Mouse (Mus musculus): ENCODE data around the gene Lsamp.

Gene Lsamp

DNA sequence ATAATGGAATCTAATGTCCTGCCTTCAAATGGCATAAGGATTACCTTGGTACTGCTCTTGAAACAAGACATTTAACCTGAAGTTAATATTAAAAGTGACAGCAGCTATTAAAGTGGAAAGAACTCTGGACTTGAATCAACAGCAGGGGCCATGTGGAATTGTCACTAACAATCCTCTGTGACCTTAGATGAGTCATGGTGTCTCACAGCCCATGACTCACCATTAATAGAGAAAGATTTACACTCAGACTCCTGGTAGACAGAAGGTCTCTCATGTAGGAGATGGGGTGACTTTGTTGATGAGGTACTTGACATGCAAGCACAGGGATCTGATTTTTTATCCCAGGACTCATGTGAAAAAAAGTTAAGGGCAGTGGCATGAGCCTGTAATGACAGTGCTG lies 701.4 kb downstream of the Lsamp start:
- DNase-seq (ENCODE audit: low spot score), result no peak

- DNase-seq (ENCODE audit: low spot score), result no peak
Measured at GRCm38 (mm10) chr16:40692292-40692691, 708.1 kb downstream of the Lsamp start.

DNA sequence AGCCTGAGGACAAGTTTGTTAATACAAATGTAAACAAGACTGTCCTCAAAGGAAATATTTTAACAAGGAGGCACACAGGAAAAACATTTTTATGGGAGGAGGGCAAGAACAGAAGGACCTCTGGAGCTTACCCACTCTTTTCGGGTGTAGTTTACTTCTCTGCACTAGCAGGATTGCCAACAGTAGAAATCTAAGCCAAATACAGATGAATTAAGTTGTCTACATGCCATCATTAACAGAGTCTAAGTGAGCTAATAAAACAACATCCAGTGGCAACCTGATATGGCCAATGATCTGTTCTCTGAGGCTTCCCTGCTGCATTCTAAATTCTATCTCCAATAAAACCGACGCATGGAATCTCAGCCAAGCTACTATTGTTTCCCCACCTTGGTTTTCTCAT lies 713.1 kb downstream of the Lsamp start:
- DNase-seq (ENCODE audit: low spot score), result no peak

DNA sequence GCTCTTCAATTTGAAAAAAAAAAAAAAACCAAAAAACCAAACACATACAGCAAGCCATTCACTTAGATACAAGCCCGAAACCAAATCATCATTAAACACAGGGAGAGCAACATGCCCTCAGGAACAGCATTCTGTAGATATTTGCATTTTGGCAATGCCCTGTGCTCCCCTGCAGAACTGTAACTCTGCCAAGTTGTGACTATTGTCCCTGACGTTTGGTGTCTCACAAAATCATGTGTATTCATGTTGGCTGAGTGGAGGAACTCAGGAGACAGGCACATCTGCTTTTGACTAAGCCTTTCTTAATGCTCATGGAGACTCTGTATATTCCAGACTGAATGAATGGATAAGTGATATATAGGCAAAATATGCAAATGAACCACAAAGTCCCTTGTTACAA lies 724.4 kb downstream of the Lsamp start:
- DNase-seq (ENCODE audit: low spot score), result no peak

DNA sequence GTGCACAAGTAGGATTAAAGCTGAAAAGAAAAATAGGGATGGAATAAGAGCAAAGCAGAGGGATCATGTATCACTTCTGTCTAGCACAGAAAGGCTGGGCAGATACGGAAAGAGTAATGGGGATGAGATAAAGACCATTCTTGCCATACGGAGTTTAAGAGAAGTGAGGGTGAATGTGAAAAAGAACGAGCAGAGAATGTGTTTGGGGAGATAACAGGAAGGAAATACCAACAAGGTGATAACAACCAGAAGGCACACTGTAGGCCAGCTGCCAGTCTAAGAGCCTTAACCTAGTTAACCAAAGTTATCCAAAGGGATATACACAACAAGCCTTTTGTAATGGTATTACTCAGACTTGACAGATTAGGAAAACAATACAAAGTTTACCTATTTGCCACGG lies 725.4 kb downstream of the Lsamp start:
- no peak for DNase-seq (ENCODE audit: low spot score)

- no peak for DNase-seq (ENCODE audit: low spot score)
Measured at GRCm38 (mm10) chr16:40710068-40710467, 725.9 kb downstream of the Lsamp start.

DNA sequence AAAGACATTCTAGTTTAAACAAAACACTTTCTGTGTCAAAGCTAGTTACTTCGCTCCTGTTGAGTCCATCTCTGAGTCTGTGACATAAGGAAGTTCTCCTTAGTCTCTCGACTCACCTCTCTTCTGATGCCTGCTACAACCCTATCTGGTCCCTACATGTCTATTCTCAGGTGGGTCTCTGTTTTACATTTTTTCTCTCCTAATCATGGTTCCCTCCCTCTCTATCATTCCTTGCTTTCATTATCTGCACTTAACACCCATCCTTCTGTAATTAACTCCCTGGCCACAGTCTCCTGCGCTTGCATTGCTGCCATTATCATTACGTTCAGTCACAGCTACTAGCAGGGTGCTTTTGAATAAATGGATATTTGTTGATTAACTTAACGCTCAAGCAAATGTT lies 726.3 kb downstream of the Lsamp start:
- DNase-seq (ENCODE audit: low spot score), result no peak

- no peak for DNase-seq (ENCODE audit: low spot score)
Measured at GRCm38 (mm10) chr16:40713725-40714124, 729.6 kb downstream of the Lsamp start.

DNA sequence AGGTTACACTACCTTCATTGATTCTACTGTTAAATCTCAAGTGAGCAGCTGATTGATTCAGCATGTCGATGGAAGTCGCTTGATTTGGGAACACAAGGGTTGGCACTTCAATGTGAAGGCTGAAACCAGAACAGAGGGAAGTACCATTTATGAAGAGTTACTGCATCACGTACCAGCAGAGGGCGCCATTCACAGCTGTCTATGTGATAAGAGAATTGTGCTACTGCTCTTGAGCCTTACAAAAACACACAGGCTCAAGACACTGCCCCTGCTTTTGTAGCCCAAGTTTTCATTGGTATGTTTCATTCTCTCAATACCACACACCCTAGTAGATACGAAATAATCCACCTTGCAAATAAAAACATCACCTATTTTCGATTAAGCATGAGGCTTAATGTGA lies 754.9 kb downstream of the Lsamp start:
- no peak for DNase-seq (ENCODE audit: low spot score)

DNA sequence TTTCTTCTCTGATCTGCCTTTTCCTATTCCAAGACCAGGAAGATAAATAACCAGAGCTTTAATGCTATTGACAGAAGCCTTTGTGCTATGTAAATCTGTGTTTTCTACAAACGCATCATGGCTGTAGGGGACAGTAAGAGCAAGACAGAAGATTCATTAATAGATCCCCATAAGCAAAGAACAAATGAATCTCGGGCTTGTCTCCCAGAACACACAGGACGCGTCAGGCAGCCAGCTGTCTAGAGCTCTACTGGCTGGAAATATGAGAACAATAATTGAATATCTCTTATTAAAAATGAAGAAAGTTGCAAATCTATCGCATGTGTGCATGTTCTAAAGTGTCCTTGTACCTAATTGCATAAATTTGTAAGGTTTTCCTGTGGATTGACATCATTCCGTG lies 755.6 kb downstream of the Lsamp start:
- no peak for DNase-seq (ENCODE audit: low spot score)

DNA sequence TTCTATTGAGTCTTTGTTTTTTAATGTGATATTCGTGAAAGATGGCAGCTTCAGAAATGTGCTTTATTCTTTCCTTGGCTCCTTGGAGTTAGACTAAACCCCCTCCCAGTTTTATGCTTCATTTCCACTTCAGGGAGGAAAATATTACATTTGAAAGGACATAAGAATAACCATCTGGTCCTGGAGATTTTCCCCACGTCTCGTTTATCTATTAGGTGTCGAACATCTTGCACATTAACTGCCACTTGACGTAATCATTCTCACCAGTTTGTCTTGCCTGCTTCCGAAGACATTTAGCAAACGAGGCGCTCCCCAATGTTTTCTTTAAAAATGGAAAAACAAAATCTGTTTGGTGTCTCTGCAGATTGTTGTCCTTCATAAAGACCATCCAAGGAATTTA lies 756.1 kb downstream of the Lsamp start:
- DNase-seq (ENCODE audit: low spot score), result no peak

- no peak for DNase-seq (ENCODE audit: low spot score)
Measured at GRCm38 (mm10) chr16:40827191-40827590, 843.0 kb downstream of the Lsamp start.

DNA sequence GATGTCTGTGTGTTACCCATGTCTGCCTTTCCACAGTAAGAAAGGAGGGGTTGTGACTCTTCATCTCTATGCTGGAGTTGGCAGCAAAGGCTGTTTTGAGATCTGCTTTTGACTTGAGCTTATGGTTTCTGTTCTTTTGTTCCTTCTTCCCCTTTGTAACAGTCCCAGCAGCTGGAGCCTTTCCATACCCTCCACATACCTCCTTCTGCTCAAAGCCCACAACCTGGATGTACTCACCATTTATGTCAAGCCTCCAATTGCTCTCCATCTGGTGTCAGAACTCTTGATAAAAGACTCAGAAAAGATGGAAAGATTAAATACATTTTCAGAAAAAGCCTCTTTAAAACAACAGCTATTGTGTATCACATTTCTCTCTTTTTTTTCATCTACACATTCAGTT lies 847.4 kb downstream of the Lsamp start:
- DNase-seq (ENCODE audit: low spot score), result no peak

DNA sequence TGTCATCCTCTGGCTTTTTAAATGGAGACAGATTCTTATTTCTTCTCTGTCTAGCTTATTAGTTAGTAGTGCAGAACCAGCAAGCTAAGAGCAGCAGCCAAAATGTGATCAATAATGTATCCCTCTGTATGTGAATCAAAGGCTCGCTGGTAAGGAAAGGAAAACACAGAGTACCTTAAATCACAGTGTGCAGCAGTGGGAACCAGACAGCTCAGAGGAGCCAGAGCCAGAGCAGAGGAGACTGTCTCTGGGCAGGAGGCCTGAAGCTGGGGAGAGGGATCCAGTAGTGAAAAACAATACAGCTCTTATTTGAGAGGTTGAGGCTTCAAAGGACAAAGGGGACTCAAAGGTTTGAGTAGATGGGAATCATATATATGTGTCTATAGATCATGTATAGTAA lies 857.6 kb downstream of the Lsamp start:
- no peak for DNase-seq (ENCODE audit: low spot score)

DNA sequence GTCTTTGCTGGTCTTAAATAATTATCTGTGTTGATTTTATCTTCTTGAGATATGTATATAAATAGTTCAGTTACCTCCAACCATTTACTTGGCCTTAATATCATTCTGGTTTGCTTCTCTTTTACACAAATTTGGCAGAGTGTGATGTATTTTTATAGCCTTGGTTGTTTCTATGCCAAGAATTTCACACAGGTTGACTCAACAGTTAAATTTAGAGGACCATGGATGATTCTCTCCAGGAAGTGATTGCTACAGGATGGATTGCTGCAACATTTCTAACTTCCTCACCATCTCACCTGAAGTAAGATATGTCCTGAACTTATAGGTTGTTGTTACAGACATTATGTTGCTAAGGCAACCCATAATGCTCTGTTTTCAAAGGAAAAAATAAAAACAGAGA lies 882.6 kb downstream of the Lsamp start:
- no peak for DNase-seq (ENCODE audit: low spot score)

DNA sequence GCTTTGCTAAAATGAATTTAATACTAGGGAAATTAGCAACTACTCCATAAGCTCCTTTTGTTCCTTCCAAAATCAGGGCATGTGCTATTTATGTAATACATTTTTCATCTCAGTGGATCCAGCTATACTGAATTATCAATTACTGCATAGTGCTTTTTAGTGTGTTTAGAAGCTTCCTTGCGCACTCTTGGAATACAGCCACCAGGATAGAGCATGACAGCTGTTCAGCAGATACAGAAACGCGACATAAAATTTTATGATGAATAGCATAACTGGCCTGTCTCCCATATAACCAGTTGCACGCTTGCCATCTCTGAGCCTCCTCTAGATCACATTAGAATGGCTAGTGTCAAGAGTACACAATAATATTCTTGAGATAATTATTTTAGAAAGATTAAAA lies 894.1 kb downstream of the Lsamp start:
- no peak for DNase-seq (ENCODE audit: low spot score)

DNA sequence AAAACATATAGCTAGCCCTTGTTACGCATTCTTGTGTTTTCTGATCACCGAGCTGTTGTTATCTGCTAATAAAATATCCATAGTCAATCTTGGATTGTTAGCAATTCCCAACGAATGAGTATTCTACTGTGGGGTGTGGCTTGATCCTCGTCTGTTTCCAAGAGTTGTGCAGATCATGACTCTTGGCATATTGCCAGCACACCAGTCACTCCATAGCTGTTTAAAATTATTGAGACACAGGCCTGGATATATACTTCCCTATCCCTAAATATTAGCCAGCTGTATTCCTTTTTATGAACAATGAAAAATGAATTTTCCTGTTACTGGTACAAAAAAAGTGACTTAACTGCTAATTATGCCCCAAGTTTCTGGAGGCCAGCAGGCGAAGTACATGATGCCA lies 897.8 kb downstream of the Lsamp start:
- DNase-seq (ENCODE audit: low spot score), result no peak

- no peak for DNase-seq (ENCODE audit: low spot score)
Measured at GRCm38 (mm10) chr16:40891338-40891737, 907.2 kb downstream of the Lsamp start.

GRCm38 (mm10) chr16:40897768-40898327 lies 913.7 kb downstream of the Lsamp start:
- no peak for DNase-seq (ENCODE audit: low spot score)

DNA sequence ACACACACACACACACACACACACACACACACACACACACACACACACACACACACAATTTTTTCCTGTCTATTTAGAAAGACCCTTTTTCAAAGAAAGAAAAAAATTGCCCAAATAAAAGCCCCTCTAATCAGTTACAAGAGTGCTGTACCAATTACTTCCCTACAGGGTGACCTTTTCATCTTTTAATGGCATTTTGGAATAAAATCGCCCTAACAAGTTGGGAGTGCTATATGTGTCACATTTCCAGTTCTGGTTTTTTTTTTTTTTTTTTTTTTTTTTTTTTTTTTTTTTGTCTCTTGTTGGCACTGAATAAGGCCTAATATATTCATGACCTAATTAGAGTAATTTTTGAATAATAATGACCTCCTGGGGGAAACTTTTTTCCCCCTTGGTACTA lies 923.7 kb downstream of the Lsamp start:
- DNase-seq (ENCODE audit: low spot score), result no peak

- no peak for DNase-seq (ENCODE audit: low spot score)
Measured at GRCm38 (mm10) chr16:40914141-40914540, 930.0 kb downstream of the Lsamp start.

- DNase-seq (ENCODE audit: low spot score), result no peak
Measured at GRCm38 (mm10) chr16:40930596-40930995, 946.4 kb downstream of the Lsamp start.

GRCm38 (mm10) chr16:40942266-40942665 lies 958.1 kb downstream of the Lsamp start:
- no peak for DNase-seq (ENCODE audit: low spot score)

- no peak for DNase-seq (ENCODE audit: low spot score)
Measured at GRCm38 (mm10) chr16:40945834-40946233, 961.7 kb downstream of the Lsamp start.

DNA sequence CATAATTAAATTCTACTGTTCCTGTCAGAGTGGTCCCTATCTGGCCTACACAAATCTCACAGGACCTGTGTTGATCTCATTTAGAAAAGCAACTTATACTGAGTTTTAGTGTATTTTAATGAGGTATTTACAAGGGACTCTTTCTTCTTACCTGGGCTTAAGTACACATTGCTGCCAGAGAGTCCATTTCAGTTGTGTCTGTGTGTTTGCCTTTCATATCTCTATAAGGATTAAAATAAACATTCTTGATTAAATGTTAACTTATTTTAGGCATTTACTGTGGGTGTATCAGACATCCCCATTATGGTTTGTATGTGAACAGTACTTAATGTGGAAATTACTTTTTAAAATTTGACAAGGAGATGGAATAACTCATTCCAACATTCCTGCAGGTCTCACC lies 963.9 kb downstream of the Lsamp start:
- no peak for DNase-seq (ENCODE audit: low spot score)

Measured in ovary, adult 18-20 months (tissue).